Mouse (Mus musculus): ENCODE data around the gene Ccdc170.

DNA sequence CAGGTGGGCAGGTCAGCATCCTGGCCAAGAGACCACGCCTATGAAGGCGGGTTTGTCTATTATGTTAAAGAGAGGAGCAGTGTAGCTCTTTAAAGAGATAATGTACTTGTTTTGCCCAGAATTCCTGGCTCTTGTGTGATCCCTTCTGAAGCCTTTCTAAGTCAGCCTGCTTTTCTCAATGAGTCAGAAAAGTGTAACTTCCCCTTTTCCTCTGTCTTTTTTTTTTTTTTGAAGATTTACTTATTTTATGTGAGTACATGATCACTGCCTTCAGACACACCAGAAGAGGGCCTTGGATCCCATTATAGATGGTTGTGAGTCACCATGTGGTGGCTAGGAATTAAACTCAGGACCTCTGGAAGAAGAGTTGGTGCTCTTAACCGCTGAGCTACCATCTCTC lies 12.9 kb upstream of the Ccdc170 start:
- TF ChIP-seq GATA1 (IDR thresholded peaks at IDR 0.05; ENCODE audit: borderline replicate concordance, low read length) = no peak
- no peak for TF ChIP-seq FLI1 (IDR thresholded peaks at IDR 0.05; ENCODE audit: low read length)
